Mouse (Mus musculus) kidney, postnatal 0 days (tissue): ENCODE data around the gene Pbxip1. TPM values are rescaled to one million over a fixed set of nuclear protein-coding genes. Genes with fewer than 3 reads are reported as not detected.

Experiments used
- ATAC-seq: fragments of 200-750 bp; cut with Nextera tagmentation; replicated peaks from 2 replicates; pipeline ENCODE4 v1.8.0; 2017; ENCODE audit warnings: low read depth, moderate number of reproducible peaks, moderate TSS enrichment, moderate library complexity; ENCODE audit not compliant: low FRiP score
- DNase-seq: peaks from one replicate; pipeline ENCODE4 v3.0.0-alpha.2; 2016; ENCODE audit warnings: low spot score
- H3K27ac ChIP-seq: fragments of 300-500 bp; sonication (generic); 2 replicates; pipeline ENCODE4 v1.5.1; 2014; ENCODE audit warnings: mild to moderate bottlenecking
- H3K27me3 ChIP-seq: fragments of 300-500 bp; sonication (generic); 2 replicates; pipeline ENCODE4 v1.6.1; 2014; ENCODE audit warnings: low read length, mixed read lengths; ENCODE audit not compliant: insufficient read depth
- H3K36me3 ChIP-seq: fragments of 300-500 bp; sonication (generic); 2 replicates; pipeline ENCODE4 v1.6.1; 2014; ENCODE audit warnings: low read length, mixed read lengths; ENCODE audit not compliant: insufficient read depth
- H3K4me1 ChIP-seq: fragments of 300-500 bp; sonication (generic); replicated peaks from 2 replicates; pipeline ENCODE4 v1.6.1; 2014; ENCODE audit warnings: antibody characterized with exemption, low read length, mixed read lengths; ENCODE audit not compliant: insufficient read depth
- H3K4me2 ChIP-seq: fragments of 300-500 bp; sonication (generic); 2 replicates; pipeline ENCODE4 v1.6.1; 2014; ENCODE audit warnings: mild to moderate bottlenecking, low read length, moderate library complexity, mixed read lengths
- H3K4me3 ChIP-seq: fragments of 300-500 bp; sonication (generic); replicated peaks from 2 replicates; pipeline ENCODE4 v1.5.1; 2014; ENCODE audit warnings: low read depth, low read length
- H3K9ac ChIP-seq: fragments of 300-500 bp; sonication (generic); 2 replicates; pipeline ENCODE4 v1.6.1; 2014; ENCODE audit warnings: low read depth, low read length
- H3K9me3 ChIP-seq: fragments of 300-500 bp; sonication (generic); replicated peaks from 2 replicates; pipeline ENCODE4 v1.6.1; 2016; ENCODE audit warnings: low read length, inconsistent platforms, mixed read lengths
- CTCF ChIP-seq: IDR thresholded peaks from 2 replicates; pipeline ENCODE4 v1.5.1; 2016; ENCODE audit warnings: antibody characterized with exemption, low read depth, mild to moderate bottlenecking, moderate library complexity
- WGBS: fragments of 180-500 bp; shearing (Covaris S2); extraction: QIAGEN DNeasy Blood & Tissue Kit; methylation state at CpG from one replicate; pipeline ENCODE4 v1.1.7; 2014; 5-methylcytosine and 5-hydroxymethylcytosine counted together
- polyA plus RNA-seq: library from polyadenylated mRNA; unstranded; fragments of >200 nt; fragmentation: Nextera tagmentation; extraction: Ambion mirVana; gene quantifications from 2 replicates; pipeline ENCODE4 v1.2.1, GENCODE M21; 2015

Pbxip1 gene
- polyA plus RNA-seq, 1 experiment from 2014 or later, result 65.2 TPM

GRCm38 (mm10) chr3:89417131-89417530 lies 19.4 kb upstream of the Pbxip1 start:
- no peak for TF ChIP-seq CTCF
- Histone ChIP-seq H3K4me1 (peaks cover 11% of the 10 kb centered on the region), H3K4me2 (peak overlapping the region; percentile 91), H3K9ac (peak overlapping the region; percentile 66; the same call in 1 of the 2 replicates), H3K36me3 (peaks cover 21% of the 10 kb centered on the region), H3K9me3 (no peaks in the 10 kb centered on the region), H3K27ac (peak overlapping the region; percentile 97; the same call in 1 of the 2 replicates), H3K4me3 (peak overlapping the region; percentile 51), H3K27me3 (no peaks in the 10 kb centered on the region)
- DNase-seq, result no peak
- 15% methylated on average over 2 of the region's 2 CpGs for WGBS
- ATAC-seq, result no peak

GRCm38 (mm10) chr3:89417840-89418169 lies 18.7 kb upstream of the Pbxip1 start:
- H3K4me1 ChIP-seq, result peaks cover 15% of the 10 kb centered on the region
- ATAC-seq (peak; percentile 12; the same call in 1 of the 2 replicates), DNase-seq (peak; percentile 87)
- no peak for TF ChIP-seq CTCF
- no peaks in the 10 kb centered on the region for H3K27me3 ChIP-seq
- H3K27ac ChIP-seq, result peak overlapping the region; percentile 97
- 0% methylated on average over 20 of the region's 20 CpGs for WGBS
- H3K4me2 ChIP-seq, result peak overlapping the region; percentile 91
- no peaks in the 10 kb centered on the region for H3K9me3 ChIP-seq
- H3K9ac ChIP-seq, result peak overlapping the region; percentile 66; the same call in 1 of the 2 replicates
- H3K4me3 ChIP-seq, result peak overlapping the region; percentile 51
- peaks cover 21% of the 10 kb centered on the region for H3K36me3 ChIP-seq

GRCm38 (mm10) chr3:89418170-89418860 lies 18.2 kb upstream of the Pbxip1 start, which contains the start of the genes Cks1b and Shc1:
Gene Cks1b (minus strand): TSS chr3:89418383.
Gene Shc1 (plus strand): TSS chr3:89418443.
- H3K4me3 ChIP-seq, result peak within 1 kb of the TSS; percentile 51
- H3K27ac ChIP-seq, result peak within 1 kb of the TSS; percentile 97
- WGBS, result under 1% methylated on average over 39 of the region's 39 CpGs
- peak within 1 kb of the TSS; percentile 66 for H3K9ac ChIP-seq
- H3K36me3 ChIP-seq, result peaks cover 21% of the 10 kb centered on the region
- H3K27me3 ChIP-seq, result no peaks in the 10 kb centered on the region
- peak within 1 kb of the TSS; percentile 91 for H3K4me2 ChIP-seq
- ATAC-seq (peak; percentile 93), DNase-seq (peak; percentile 100)
- H3K4me1 ChIP-seq, result peaks cover 21% of the 10 kb centered on the region
- TF ChIP-seq CTCF, result no peak
- no peaks in the 10 kb centered on the region for H3K9me3 ChIP-seq

GRCm38 (mm10) chr3:89418861-89419250 lies 17.6 kb upstream of the Pbxip1 start:
- ATAC-seq, result peak; percentile 38
- Histone ChIP-seq H3K4me2 (peak overlapping the region; percentile 91), H3K9me3 (no peaks in the 10 kb centered on the region), H3K4me3 (peak overlapping the region; percentile 51), H3K27me3 (no peaks in the 10 kb centered on the region), H3K36me3 (peaks cover 21% of the 10 kb centered on the region), H3K27ac (peak overlapping the region; percentile 97), H3K9ac (peak overlapping the region; percentile 66), H3K4me1 (peaks cover 22% of the 10 kb centered on the region)
- under 1% methylated on average over 16 of the region's 16 CpGs for WGBS
- TF ChIP-seq CTCF, result no peak
- peak; percentile 95 for DNase-seq

- H3K36me3 ChIP-seq, result peaks cover 15% of the 10 kb centered on the region
- TF ChIP-seq CTCF, result no peak
- H3K4me2 ChIP-seq, result peak overlapping the region; percentile 91
- peak overlapping the region; percentile 97 for H3K27ac ChIP-seq
- H3K4me3 ChIP-seq, result peak overlapping the region; percentile 51
- H3K9me3 ChIP-seq, result no peaks in the 10 kb centered on the region
- WGBS, result under 1% methylated on average over 9 of the region's 9 CpGs
- H3K9ac ChIP-seq, result peak overlapping the region; percentile 66
- H3K4me1 ChIP-seq, result peaks cover 22% of the 10 kb centered on the region
- H3K27me3 ChIP-seq, result no peaks in the 10 kb centered on the region
- no peak for ATAC-seq
- DNase-seq, result peak; percentile 91
Observed at GRCm38 (mm10) chr3:89419571-89419970, 16.9 kb upstream of the Pbxip1 start.

GRCm38 (mm10) chr3:89419981-89420380 lies 16.5 kb upstream of the Pbxip1 start:
- H3K27ac ChIP-seq, result peak overlapping the region; percentile 97
- no peaks in the 10 kb centered on the region for H3K27me3 ChIP-seq
- TF ChIP-seq CTCF, result no peak
- WGBS, result 6% methylated on average over 3 of the region's 3 CpGs
- DNase-seq (no peak), ATAC-seq (no peak)
- H3K9ac ChIP-seq, result peak overlapping the region; percentile 66
- H3K9me3 ChIP-seq, result no peaks in the 10 kb centered on the region
- H3K4me1 ChIP-seq, result peaks cover 22% of the 10 kb centered on the region
- H3K4me3 ChIP-seq, result peak overlapping the region; percentile 51
- peaks cover 14% of the 10 kb centered on the region for H3K36me3 ChIP-seq
- peak overlapping the region; percentile 91 for H3K4me2 ChIP-seq
